Mouse (Mus musculus): ENCODE measurements around the gene 1110008L16Rik. TPM values are rescaled to one million over a fixed set of nuclear protein-coding genes. Genes with fewer than 3 reads are reported as not detected.

The 1110008L16Rik gene
- polyA plus RNA-seq, 1 experiment: 9.2 TPM

DNA sequence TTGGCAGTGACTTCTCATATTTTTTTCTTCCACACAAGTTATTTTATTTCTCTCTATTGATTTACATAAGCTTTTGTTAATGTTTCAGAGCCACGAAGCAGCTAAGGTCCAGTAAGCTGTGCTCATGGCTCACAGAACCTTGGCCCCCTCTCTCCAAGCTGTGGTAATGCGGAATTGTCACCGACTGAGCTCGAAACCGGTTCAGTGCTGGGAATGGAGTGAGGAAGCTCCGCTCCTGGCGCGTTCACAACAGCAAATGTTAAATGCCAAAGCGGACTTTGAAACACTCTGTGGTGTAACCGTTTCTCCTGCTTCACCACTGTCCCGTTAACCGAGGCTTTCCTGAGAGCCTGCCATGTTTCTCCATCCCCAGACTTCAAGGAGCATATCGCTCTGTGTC lies 45.2 kb downstream of the 1110008L16Rik start:
- TF ChIP-seq POLR2A (IDR thresholded peaks at IDR 0.05; ENCODE audit: borderline replicate concordance, extremely low read depth, insufficient read depth, insufficient read length, poor library complexity, severe bottlenecking) (no peak), CTCF (IDR thresholded peaks at IDR 0.05; ENCODE audit: borderline replicate concordance, extremely low read depth, insufficient read depth, insufficient read length) (no peak)
- peak; percentile 29 for DNase-seq (ENCODE audit: low read depth)

DNA sequence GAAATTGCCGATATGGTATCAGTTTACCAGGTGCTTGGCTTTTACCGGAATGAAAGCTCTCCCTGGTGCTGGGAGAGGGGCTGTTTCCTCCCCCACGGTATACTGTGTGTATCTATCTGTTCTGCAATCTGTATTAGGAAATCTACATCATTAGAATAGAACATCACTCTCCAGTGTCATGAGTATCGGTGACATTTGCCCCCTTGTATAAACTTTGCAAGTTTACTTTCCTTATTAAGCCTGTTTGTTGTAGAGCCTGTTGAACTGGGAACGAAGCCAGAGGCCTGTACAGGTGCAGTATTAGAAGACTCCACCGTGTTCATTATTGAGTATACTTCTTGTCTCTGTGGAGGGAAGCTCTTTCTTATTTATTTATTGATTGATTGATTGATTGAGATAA lies 54.0 kb downstream of the 1110008L16Rik start:
- DNase-seq (ENCODE audit: low read depth): no peak
- TF ChIP-seq POLR2A (IDR thresholded peaks at IDR 0.05; ENCODE audit: borderline replicate concordance, extremely low read depth, insufficient read depth, insufficient read length, poor library complexity, severe bottlenecking) (no peak), CTCF (IDR thresholded peaks at IDR 0.05; ENCODE audit: borderline replicate concordance, extremely low read depth, insufficient read depth, insufficient read length) (no peak)

- TF ChIP-seq POLR2A (IDR thresholded peaks at IDR 0.05; ENCODE audit: borderline replicate concordance, extremely low read depth, insufficient read depth, insufficient read length, poor library complexity, severe bottlenecking) (no peak), CTCF (IDR thresholded peaks at IDR 0.05; ENCODE audit: borderline replicate concordance, extremely low read depth, insufficient read depth, insufficient read length) (peak; percentile 61; the same call in 1 of the 2 replicates)
- DNase-seq (ENCODE audit: low read depth): peak; percentile 63
Measured at GRCm38 (mm10) chr12:55354904-55355303, 55.5 kb downstream of the 1110008L16Rik start.

- TF ChIP-seq CTCF (IDR thresholded peaks at IDR 0.05; ENCODE audit: borderline replicate concordance, extremely low read depth, insufficient read depth, insufficient read length): no peak
- TF ChIP-seq POLR2A (IDR thresholded peaks at IDR 0.05; ENCODE audit: borderline replicate concordance, extremely low read depth, insufficient read depth, insufficient read length, poor library complexity, severe bottlenecking): no peak
Measured at GRCm38 (mm10) chr12:55357303-55357702, 57.9 kb downstream of the 1110008L16Rik start.

DNA sequence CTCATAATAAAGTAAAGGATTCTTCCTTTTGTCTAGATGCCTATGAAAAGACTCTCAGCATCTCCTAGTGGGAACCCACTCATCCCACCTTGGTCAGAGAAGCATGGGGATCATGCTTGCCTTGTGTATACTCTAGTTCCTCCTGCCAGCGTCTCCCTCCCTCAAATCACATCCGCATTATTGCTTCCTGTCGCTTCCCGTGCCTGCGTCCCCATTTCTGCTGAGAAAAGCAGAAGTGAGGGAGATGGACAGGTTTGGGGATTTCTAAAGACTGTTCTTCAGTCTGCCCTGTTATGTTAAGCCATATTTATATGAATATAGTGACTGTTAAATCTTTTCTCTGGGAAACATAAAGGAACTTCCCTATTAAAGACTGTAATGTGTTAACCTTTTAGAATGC lies 61.6 kb downstream of the 1110008L16Rik start:
- TF ChIP-seq CTCF (IDR thresholded peaks at IDR 0.05; ENCODE audit: borderline replicate concordance, extremely low read depth, insufficient read depth, insufficient read length): no peak
- no peak for TF ChIP-seq POLR2A (IDR thresholded peaks at IDR 0.05; ENCODE audit: borderline replicate concordance, extremely low read depth, insufficient read depth, insufficient read length, poor library complexity, severe bottlenecking)
- DNase-seq (ENCODE audit: low read depth): no peak

More at GRCm38 (mm10) chr12:55357303-55357702, 57.9 kb downstream of the 1110008L16Rik start:
- no peak for DNase-seq (ENCODE audit: low read depth)

DNA sequence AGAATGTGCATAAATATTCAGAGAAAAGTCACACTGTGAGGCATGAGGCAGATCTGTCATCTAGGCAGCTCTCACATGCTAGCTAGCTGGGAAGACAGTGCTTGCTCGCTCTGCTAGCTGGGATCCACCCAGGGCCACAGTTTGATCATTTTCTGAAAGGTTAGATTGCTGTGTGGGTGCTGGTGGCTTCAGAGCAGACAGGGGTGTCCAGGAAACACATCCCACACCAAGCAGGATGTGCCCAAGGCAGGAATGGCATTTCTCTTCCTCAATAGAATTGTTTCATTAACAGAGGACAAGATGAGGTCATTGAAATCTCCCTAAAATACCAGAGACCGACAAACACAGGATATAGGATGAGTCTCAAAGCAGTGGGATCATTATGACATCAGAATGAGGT lies 65.7 kb downstream of the 1110008L16Rik start:
- DNase-seq (ENCODE audit: low read depth): no peak
- TF ChIP-seq CTCF (IDR thresholded peaks at IDR 0.05; ENCODE audit: borderline replicate concordance, extremely low read depth, insufficient read depth, insufficient read length) (no peak), POLR2A (IDR thresholded peaks at IDR 0.05; ENCODE audit: borderline replicate concordance, extremely low read depth, insufficient read depth, insufficient read length, poor library complexity, severe bottlenecking) (no peak)

DNA sequence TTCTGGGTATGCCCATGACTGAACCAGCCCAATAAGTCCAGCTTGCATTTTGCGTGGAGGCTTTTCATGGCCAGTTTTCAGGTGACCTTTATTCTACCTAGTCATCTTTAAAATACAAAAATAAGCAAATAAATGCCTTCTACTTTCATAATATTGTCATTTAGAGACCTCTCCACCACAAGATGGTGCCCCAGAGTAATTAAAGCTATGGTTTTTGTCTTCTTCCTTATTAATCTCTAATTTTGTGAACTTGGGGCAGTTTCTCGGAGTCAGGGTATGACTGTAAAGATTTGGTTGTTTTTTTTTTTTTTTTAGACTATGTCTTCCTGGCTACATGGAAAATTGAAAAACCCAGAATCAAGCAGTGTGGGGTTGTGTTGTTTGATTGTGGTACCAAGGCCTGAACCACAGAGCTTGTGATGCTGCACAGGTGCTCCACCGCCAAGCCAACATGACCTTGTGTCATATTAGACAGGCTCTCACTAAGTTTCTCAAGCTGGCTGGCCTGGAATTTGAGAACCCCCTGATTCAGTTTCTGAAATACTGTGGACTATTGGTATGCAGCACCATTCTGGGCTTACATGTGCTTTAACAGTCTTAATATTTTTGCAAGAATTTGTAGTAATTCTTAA lies 73.2 kb downstream of the 1110008L16Rik start:
- no peak for TF ChIP-seq CTCF (IDR thresholded peaks at IDR 0.05; ENCODE audit: borderline replicate concordance, extremely low read depth, insufficient read depth, insufficient read length)
- TF ChIP-seq POLR2A (IDR thresholded peaks at IDR 0.05; ENCODE audit: borderline replicate concordance, extremely low read depth, insufficient read depth, insufficient read length, poor library complexity, severe bottlenecking): no peak
- DNase-seq (ENCODE audit: low read depth): no peak

- DNase-seq (ENCODE audit: low read depth): no peak
Measured at GRCm38 (mm10) chr12:55376956-55377609, 77.7 kb downstream of the 1110008L16Rik start.

DNA sequence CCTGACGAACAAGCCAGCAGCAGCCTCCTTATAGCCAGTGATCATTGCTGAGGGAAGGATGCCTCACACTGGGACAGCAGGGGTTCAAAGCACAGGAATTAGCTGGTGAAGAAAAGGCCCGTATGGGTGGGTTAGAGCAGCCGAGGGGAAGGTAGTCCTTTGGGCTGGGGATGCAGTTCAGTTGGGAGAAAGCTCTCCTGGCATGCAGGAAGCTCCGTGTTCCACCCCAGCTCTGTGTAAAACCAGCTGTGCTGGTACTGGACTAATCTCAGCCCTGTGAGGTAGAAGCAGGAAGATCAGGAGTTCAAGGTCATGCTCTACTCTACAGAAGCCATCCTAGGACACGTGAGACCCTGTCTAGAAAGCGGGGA lies 78.2 kb downstream of the 1110008L16Rik start:
- TF ChIP-seq CTCF (IDR thresholded peaks at IDR 0.05; ENCODE audit: borderline replicate concordance, extremely low read depth, insufficient read depth, insufficient read length) (no peak), POLR2A (IDR thresholded peaks at IDR 0.05; ENCODE audit: borderline replicate concordance, extremely low read depth, insufficient read depth, insufficient read length, poor library complexity, severe bottlenecking) (no peak)
- no peak for DNase-seq (ENCODE audit: low read depth)

More at GRCm38 (mm10) chr12:55376956-55377609, 77.7 kb downstream of the 1110008L16Rik start:
- no peak for TF ChIP-seq POLR2A (IDR thresholded peaks at IDR 0.05; ENCODE audit: borderline replicate concordance, extremely low read depth, insufficient read depth, insufficient read length, poor library complexity, severe bottlenecking)
- no peak for TF ChIP-seq CTCF (IDR thresholded peaks at IDR 0.05; ENCODE audit: borderline replicate concordance, extremely low read depth, insufficient read depth, insufficient read length)

GRCm38 (mm10) chr12:55384023-55384749 lies 84.8 kb downstream of the 1110008L16Rik start, which contains the start of gene Psma6:
TSS of gene Psma6 (plus strand) at chr12:55384222.
- no peak for TF ChIP-seq POLR2A (IDR thresholded peaks at IDR 0.05; ENCODE audit: borderline replicate concordance, extremely low read depth, insufficient read depth, insufficient read length, poor library complexity, severe bottlenecking)
- no peak for TF ChIP-seq CTCF (IDR thresholded peaks at IDR 0.05; ENCODE audit: borderline replicate concordance, extremely low read depth, insufficient read depth, insufficient read length)
- no peak for DNase-seq (ENCODE audit: low read depth)

DNA sequence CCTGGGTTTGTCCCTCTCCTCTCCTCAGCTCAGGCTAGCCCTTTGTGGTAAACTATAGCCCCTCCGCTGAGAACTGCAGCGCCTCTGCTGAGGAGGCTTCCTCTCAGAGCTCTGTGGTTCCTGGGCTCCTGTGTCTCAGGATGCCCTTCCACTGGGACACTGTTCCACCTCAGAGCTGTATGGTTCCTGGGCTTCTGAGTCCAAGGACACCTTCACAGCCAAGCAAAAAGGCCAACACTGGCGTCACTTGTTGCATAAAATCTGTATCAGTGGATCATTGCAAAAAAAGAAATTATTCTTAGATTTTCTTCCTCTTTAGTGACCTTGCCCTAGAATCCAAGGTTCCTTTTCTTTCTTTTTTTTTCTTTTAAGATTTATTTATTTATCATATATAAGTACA lies 85.4 kb downstream of the 1110008L16Rik start:
- TF ChIP-seq CTCF (IDR thresholded peaks at IDR 0.05; ENCODE audit: borderline replicate concordance, extremely low read depth, insufficient read depth, insufficient read length) (no peak), POLR2A (IDR thresholded peaks at IDR 0.05; ENCODE audit: borderline replicate concordance, extremely low read depth, insufficient read depth, insufficient read length, poor library complexity, severe bottlenecking) (no peak)
- DNase-seq (ENCODE audit: low read depth): no peak

Data from brain, embryonic 14.5 days (tissue).